Mouse (Mus musculus): ENCODE results near the gene Abi3.
A peak's percentile ranks its signal among the peaks of the same experiment; 100 is the strongest.

Abi3 gene

GRCm38 (mm10) chr11:95824877-95825243 lies 17.4 kb downstream of the Abi3 start:
- DNase-seq = peak; percentile 83

DNA sequence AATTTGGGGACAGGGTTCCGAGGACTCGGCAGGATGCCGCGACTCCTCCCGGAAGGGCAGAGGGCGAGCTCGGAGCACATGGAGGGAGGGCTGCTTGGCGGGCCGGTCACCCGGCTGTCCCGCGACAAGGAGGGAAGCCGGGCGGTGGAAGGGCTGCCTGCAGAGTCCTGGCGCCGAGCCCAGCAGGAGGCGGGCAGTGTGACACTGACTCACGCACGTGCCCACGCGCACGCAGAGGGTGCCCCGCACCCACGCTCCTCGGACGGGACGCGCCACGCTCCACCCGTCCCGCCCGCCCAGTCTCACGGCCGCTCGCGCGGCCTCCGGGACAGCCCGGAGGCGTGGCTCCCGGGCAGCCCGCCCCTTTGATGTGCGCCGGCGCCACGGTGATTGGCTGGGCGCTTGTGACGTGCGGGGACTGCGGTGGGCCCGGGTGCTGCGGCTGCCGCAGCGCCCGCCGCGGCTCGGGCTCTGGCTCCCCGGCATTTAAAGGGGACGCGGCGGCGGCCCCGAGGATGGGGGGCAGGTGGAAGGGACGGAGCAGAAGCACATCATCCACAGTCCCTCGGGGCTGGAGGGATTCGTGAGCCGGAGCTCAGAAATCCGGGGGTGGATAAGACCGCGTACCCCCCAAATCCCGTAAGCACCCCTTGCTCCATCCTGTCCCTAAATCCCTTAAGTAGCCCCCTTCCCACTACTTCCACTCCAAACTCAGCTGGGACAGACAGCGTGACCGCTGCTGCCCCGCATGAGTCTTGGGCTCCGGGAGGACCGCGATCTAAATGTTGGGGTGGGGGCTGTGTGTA lies 18.0 kb downstream of the Abi3 start, which contains the start of gene Phospho1:
Phospho1 (plus strand) TSS at position 429 of the 806 bp plus-strand sequence.
- peak; percentile 92 for DNase-seq

DNA sequence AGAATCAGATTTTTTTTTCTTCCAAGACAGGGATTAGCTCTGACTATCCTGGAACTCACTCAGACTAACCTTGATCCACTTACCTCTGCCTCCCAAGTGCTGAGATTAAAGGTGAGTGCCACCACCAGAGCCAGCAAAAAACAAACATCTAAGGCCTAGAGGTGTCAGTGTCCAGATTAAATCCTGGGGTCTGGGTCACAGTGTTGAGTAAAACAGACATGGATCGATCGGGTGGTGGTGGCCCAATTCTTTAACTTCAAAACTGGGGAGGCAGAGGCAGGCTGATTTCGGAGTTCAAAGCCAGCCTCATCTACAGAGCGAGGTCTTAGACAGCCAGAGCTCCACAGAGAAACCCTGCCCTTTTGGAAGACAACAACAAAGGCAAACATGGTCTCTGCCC lies 19.8 kb downstream of the Abi3 start:
- no peak for DNase-seq

DNA sequence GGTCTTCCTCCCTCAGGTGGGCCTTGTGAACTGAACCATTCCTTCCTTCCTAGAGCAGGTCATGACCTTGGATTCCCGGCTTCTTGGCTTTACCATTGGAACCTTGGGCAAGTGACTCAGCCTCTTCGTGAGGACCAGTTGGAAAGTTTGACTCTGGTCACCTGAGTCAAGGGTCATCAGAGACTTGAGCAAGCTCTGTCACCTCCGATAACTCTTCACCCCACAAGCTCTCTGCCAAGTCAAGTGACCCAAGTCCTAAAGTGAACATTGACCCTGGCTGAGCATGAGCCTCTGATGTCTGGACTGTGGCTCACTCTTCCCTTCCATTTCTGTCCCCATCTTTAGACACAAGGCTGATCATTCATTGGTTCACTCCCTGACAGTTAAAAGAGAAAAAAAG lies 20.8 kb downstream of the Abi3 start:
- no peak for DNase-seq

DNA sequence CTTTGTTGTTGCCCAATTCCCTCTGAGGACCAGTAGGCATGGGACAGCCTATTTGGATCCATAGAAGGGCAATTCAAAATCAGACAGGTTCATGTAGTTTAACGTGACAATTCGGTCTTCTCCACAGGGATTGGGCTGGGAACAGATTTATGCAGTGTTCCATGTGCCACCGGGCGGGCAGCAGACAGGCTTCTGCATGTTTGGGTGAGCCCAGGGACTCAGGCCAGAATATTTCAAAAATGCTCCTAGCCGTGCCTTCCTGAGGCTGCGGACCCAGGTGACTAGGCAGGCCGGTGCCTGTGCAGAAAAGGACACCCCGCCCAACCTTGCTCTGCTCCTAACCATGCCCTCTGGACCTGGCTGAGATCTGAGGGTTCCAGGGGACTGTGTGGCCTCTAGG lies 23.1 kb downstream of the Abi3 start:
- DNase-seq = no peak

- DNase-seq = no peak
Measured at GRCm38 (mm10) chr11:95815412-95815811, 26.9 kb downstream of the Abi3 start.

GRCm38 (mm10) chr11:95814857-95815256 lies 27.4 kb downstream of the Abi3 start:
- DNase-seq = no peak

DNA sequence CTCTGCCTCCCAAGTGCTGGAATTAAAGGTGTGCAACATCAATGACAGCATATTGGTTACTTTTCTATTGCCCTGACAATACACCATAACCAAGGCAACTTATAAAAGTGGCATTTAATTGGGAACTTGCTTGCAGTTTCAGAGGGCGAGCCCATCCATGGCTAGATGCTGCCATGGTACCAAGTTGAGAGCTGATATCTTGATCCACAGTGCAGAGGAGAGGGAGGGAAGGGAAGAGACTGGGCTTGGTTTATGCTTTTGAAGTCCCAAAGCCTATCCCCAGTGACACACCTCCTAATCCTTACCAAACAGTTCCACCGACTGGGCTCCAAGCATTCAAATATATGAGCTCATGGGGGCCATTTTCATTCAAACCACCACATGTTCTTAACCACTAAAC lies 28.2 kb downstream of the Abi3 start:
- DNase-seq = no peak

GRCm38 (mm10) chr11:95812224-95812623 lies 30.1 kb downstream of the Abi3 start:
- no peak for DNase-seq

DNA sequence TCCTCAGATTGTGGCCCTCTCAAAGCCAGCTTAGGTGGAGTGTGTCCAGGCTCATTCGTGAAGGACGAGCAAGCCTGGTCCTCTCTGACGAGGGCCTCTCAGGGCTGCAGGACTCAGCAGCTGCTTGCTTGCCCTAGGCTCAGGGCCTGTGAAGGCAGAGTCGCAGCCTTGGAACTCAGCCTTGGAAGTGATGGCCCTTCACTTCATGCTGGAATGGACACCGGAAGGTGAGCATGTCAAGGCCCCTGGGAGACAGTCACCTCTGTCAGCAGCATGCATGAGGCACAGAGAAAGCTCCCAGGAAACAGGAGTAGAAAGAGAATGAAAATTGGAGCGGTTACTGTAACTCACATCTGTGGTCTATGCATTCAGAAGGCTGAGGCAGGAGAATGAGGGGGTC lies 30.5 kb downstream of the Abi3 start:
- DNase-seq = no peak

- DNase-seq = no peak
Measured at GRCm38 (mm10) chr11:95810828-95811227, 31.4 kb downstream of the Abi3 start.

GRCm38 (mm10) chr11:95809603-95810002 lies 32.7 kb downstream of the Abi3 start:
- no peak for DNase-seq

- DNase-seq = no peak
Measured at GRCm38 (mm10) chr11:95808448-95809011, 33.7 kb downstream of the Abi3 start.

DNA sequence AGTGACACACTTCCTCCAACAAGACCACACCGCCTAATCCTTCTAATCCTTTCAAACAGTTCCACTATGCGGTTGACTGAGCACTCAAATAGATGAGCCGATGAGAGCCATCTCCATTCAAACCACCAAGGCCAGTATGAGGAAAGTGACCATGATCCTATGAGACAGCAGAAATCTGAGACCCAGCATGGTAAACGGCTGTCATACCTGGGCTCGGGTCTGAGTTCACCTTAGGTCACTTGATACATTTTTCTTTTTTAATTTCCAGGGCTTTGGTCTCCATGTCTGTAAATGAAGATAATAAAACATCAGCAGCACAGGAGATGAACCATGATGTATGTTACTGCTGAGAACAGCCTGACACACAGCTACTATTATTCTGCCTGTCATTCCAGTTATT lies 34.4 kb downstream of the Abi3 start:
- DNase-seq = no peak

DNA sequence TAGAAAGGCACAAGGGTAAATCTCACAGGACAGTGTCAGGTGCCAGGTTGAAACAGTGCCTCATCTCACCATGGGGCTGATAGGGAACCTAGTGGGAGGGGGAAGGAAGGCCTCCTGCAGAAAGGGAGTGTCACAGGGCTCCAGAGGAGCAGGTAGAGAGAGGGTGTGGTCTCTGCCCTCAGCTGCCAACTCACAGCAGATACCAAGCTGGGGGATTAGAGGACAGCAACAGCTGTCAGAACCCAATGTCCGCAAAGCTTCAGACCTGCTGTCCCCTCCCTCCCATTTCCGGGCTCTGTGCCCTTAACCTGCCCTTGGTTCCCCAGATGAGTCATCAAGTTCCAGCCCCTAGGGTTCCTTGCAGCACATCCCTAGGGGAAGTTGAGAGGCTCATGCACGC lies 36.7 kb downstream of the Abi3 start:
- DNase-seq = no peak

DNA sequence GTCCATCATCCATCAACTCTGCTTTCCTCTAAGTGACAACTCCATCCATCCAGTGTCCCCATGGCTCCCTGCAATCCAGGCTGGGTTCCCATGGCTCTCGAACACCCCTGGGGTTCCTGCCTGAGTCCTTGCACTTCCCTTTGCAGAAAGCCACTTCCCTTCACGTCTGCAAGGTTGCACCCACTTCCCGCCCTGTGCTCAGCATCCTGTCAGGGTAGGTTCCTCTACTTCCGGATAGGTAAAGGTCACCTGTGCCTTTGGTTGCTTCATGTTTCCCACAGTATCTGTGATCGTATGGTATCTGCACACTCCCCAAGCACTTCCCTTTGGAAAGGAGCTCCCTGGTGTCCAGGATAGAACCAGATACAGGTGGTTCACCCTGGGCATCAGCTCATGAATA lies 37.3 kb downstream of the Abi3 start:
- no peak for DNase-seq

GRCm38 (mm10) chr11:95795582-95795981 lies 46.7 kb downstream of the Abi3 start:
- no peak for DNase-seq

DNA sequence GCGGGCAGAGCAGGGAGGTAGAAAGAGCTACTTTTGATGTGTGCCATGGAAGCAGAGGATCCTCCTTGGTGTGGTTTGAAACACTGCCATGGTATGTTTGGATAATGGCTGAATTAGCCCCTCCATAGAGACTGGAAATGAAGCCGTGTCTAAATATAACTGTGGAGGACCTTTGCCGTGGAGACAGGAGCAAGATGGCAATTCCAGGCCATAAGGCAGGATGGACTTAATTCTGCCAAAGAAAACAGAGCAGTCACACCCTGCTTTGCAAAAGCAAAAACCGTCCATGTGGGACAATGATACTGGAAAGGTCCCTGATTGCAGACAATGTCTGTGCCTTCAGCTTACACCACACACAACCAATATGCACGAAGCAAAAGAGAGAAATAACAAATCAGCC lies 48.1 kb downstream of the Abi3 start:
- DNase-seq = no peak

DNA sequence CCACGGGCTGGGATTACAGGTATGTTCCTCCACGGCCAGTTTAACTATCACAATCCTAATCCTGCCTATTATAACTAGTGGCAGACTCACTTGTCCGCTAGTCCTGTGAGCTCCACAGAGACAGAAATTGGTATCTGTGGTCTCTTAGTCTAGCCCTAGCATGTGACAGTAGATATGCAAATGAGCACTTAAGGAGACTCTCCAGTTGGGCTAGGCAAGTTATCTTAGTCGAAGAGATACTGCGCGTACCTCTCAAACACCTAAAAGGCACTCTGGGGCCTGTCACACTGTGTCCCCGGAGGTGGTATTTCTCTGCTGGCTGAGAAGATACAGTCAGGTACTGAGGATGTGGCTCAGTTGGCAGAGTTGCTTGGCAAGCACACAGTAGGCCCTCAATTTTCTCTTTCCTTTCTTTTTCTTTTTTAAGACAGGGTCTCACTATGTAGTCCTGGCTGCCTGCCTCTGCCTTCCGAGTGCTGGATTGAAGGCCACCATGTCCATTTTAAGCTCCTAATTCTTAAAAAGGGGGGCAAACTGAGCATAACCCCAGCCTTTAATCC lies 49.2 kb downstream of the Abi3 start:
- no peak for DNase-seq

DNA sequence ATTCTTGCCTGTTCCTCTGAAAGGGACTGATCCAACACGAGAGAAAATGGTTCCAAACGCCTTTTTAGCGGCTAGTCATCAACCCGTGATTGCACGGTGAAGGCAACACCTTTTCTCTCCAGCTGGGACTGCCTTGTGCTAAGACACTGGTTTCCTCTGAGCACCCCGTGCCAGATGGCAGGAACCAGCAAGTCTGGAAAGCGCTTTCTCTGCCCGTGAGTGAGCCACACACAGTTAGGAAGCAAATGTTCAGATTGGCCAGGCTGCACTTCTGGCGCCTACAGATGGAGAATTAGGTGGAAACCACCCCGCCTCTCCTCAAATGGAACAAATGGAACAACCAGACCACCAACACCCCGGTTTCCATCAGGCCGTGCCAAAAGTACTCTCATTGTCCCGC lies 50.5 kb downstream of the Abi3 start:
- peak; percentile 46 for DNase-seq

GRCm38 (mm10) chr11:95789451-95789891 lies 52.8 kb downstream of the Abi3 start:
- no peak for DNase-seq

GRCm38 (mm10) chr11:95786511-95786910 lies 55.8 kb downstream of the Abi3 start:
- no peak for DNase-seq

DNA sequence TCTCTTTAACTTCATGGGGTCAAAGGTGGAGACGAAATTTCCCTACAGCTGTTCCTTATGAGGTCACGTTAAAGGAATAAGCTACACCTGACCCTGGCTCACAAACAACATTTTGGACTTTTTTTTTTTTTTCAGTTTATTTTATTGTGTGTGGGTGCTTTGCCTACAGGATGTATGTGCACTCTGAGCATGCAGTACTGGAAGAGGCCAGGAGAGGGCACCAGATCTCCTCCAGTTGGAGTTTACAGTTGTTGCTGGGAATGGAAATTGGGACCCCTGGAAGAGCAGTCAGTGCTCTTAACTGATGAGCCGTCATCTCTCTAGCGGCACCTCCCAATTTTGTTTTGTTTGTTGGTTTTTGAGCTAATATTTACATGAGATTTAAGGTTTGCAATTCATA lies 56.6 kb downstream of the Abi3 start:
- DNase-seq = no peak

DNA sequence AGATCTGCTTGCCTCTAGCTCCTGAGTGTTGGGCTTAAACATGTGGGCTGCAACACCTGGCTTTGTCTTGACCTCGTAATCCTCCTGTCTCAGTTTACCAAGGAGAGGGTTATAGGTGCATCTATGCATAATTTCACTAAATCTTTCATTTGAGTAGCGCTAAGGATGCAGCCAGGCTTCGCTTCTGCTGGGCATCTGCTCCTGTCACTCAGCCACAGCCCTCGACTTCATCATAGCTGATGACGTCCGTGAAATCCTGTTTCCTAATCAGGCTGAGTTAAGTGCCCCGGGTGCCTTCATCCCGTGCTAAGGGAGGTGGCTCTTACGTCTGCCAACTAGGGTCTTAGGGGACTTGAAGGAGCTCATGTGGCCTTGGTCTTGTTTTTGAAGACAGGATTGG lies 58.3 kb downstream of the Abi3 start:
- no peak for DNase-seq
